9 mouse cellular contexts compared by ENCODE assay signal in the genomic region with DNA sequence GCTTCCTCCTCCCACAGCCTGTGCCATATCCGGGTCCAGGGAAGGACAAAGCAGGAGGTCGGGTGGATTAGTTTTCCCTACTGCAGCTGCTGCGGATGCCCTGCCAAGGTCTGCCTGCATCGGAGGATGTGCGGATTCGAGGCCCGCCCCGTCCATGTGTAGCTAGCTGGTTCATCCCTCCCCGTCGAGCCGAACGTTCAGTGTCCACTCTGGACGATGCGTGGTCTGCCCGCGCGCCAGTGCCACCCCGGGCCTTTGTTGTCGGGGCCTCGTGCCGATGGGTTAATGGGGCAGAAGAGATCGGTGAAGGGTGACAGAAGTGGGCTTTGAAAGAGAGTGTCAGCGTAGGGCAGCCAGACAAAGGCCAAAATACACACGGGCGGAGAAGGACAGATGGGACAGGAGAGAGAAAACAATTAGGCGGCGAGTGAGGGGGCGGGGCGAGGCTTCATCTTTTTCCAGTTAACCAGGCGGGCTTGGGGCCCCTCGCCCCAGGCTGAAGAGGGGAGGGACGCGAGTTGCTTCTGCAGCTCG. TPM values are rescaled to one million over a fixed set of nuclear protein-coding genes. Genes with fewer than 3 reads are reported as not detected.
DNase-seq lines count a peak whose midpoint lies in the region; ATAC-seq and TF ChIP-seq lines count a peak whose summit lies in the region.
"Had no signal": no experiment of that assay in that cellular context is flagged by ENCODE, and none has a peak within 500 bp of the region (broad histone marks: within the 10 kb centered on the region; RNA-seq: fewer than 3 reads in every experiment).

No protein-coding gene starts in this region.

- DNase-seq in adrenal gland, postnatal 14 days: peak; percentile 32
- no peak for DNase-seq in adrenal gland, adult 18-20 months (ENCODE audit: low spot score in 2 of 2)
- DNase-seq in brain, embryonic 14.5 days (ENCODE audit: low read depth): peak; percentile 86
- DNase-seq in midbrain, embryonic 14.5 days: peak; percentile 66
- no peak for DNase-seq in right cerebral cortex, postnatal 10 days (ENCODE audit: low spot score in 2 of 2)
- no peak for DNase-seq in ovary, postnatal 14 days (ENCODE audit: low spot score)
- no peak for DNase-seq in adrenal gland, adult (ENCODE audit: inconsistent age in 2 of 2, low spot score in 1 of 2)

- peaks cover 40% of the 10 kb centered on the region for H3K4me1 ChIP-seq in forebrain, embryonic 15.5 days
- H3K4me1 ChIP-seq in midbrain, embryonic 14.5 days (ENCODE audit: control insufficient read depth, insufficient read depth, low read length): peaks cover 28% of the 10 kb centered on the region

- TF ChIP-seq POLR2A in brain, embryonic 14.5 days (IDR thresholded peaks at IDR 0.05; ENCODE audit: borderline replicate concordance, extremely low read depth, insufficient read depth, insufficient read length, poor library complexity, severe bottlenecking): no peak

- H3K27me3 ChIP-seq in forebrain, embryonic 15.5 days: peaks cover 69% of the 10 kb centered on the region
- peaks cover 36% of the 10 kb centered on the region for H3K27me3 ChIP-seq in midbrain, embryonic 14.5 days (ENCODE audit: control insufficient read depth, insufficient read depth, low read length)

- no peak for TF ChIP-seq CTCF in brain, embryonic 14.5 days (IDR thresholded peaks at IDR 0.05; ENCODE audit: borderline replicate concordance, extremely low read depth, insufficient read depth, insufficient read length)

- no peaks in the 10 kb centered on the region for H3K9me3 ChIP-seq in forebrain, embryonic 15.5 days
- no peaks in the 10 kb centered on the region for H3K9me3 ChIP-seq in midbrain, embryonic 14.5 days (ENCODE audit: control insufficient read depth, low read length)

- no peaks in the 10 kb centered on the region for H3K36me3 ChIP-seq in forebrain, embryonic 15.5 days
- H3K36me3 ChIP-seq in midbrain, embryonic 14.5 days (ENCODE audit: control insufficient read depth, insufficient read depth, low read length): no peaks in the 10 kb centered on the region

- H3K27ac ChIP-seq in forebrain, embryonic 15.5 days (replicated peaks): peak overlapping the region; percentile 32; the same call in 1 of the 2 replicates
- peak overlapping the region; percentile 71 for H3K27ac ChIP-seq in midbrain, embryonic 14.5 days (replicated peaks; ENCODE audit: low read depth, low read length)

- 0 out of 2 replicates have a peak overlapping the region, but pooled peaks have one; percentile 8 for H3K9ac ChIP-seq in forebrain, embryonic 15.5 days (replicated peaks)
- H3K9ac ChIP-seq in midbrain, embryonic 14.5 days (replicated peaks; ENCODE audit: low read length): no peak overlapping the region; the same call in 1 of the 2 replicates

- peak overlapping the region; percentile 13; the same call in 1 of the 2 replicates for H3K4me2 ChIP-seq in forebrain, embryonic 15.5 days (replicated peaks)
- H3K4me2 ChIP-seq in midbrain, embryonic 14.5 days (ENCODE audit: low read length): peak overlapping the region; percentile 15

- ATAC-seq in forebrain, embryonic 15.5 days (replicated peaks): peak; percentile 46
- ATAC-seq in midbrain, embryonic 14.5 days (ENCODE audit: low FRiP score, low TSS enrichment): peak; percentile 69

- no peak overlapping the region for H3K4me3 ChIP-seq in forebrain, embryonic 15.5 days
- no peak overlapping the region for H3K4me3 ChIP-seq in midbrain, embryonic 14.5 days (replicated peaks; ENCODE audit: low read depth, low read length)

- under 1% methylated on average over 34 of the region's 34 CpGs for WGBS in forebrain, embryonic 15.5 days
- under 1% methylated on average over 34 of the region's 34 CpGs for WGBS in midbrain, embryonic 14.5 days

RNA-seq across cellular contexts. Expression of a gene that starts 7.8 kb away (rescaled TPM):
- 0.15 TPM in 1 of 2 replicates, not detected in the other for total RNA-seq in adrenal gland, postnatal 14 days (2021)
- total RNA-seq in adrenal gland, adult 18-20 months (2021): not detected
- 26.5 and 42.0 TPM in 2 replicates for polyA plus RNA-seq in brain, embryonic 14.5 days (2012; rRNA removed)
- 4.2 and 4.8 TPM in 2 replicates for polyA plus RNA-seq in forebrain, embryonic 15.5 days (2015; fragmentation: Nextera tagmentation; extraction: Ambion mirVana)
- 39.6 and 44.0 TPM in 2 replicates for polyA plus RNA-seq in midbrain, embryonic 14.5 days (2014; fragmentation: Nextera tagmentation; extraction: Ambion mirVana)
- total RNA-seq: heart, postnatal 10 days had no signal

RNA-seq across cellular contexts. Expression of a gene that starts 51.1 kb away (rescaled TPM):
- total RNA-seq in adrenal gland, postnatal 14 days (2021): 23.2 and 24.1 TPM in 2 replicates
- 10 to 100 TPM; 36.4 to 38.9 TPM for total RNA-seq in adrenal gland, adult 18-20 months (2021)
- 21.2 and 28.0 TPM in 2 replicates for polyA plus RNA-seq in brain, embryonic 14.5 days (2012; rRNA removed)
- 14.2 and 17.5 TPM in 2 replicates for polyA plus RNA-seq in forebrain, embryonic 15.5 days (2015; fragmentation: Nextera tagmentation; extraction: Ambion mirVana)
- 14.0 and 14.1 TPM in 2 replicates for polyA plus RNA-seq in midbrain, embryonic 14.5 days (2014; fragmentation: Nextera tagmentation; extraction: Ambion mirVana)

Comparison
In these comparisons a context has a peak if more than half of its experiments do, and no peak if none do; other contexts are left out.
1. DNase-seq: peak in adrenal gland, postnatal 14 days (single experiment), brain, embryonic 14.5 days (single experiment) and midbrain, embryonic 14.5 days (single experiment); none in adrenal gland, adult 18-20 months (0 of 2), right cerebral cortex, postnatal 10 days (0 of 2), ovary, postnatal 14 days (single experiment) and adrenal gland, adult (0 of 2).